Comparison of ENCODE assay signal across 8 mouse cellular contexts in the genomic region with DNA sequence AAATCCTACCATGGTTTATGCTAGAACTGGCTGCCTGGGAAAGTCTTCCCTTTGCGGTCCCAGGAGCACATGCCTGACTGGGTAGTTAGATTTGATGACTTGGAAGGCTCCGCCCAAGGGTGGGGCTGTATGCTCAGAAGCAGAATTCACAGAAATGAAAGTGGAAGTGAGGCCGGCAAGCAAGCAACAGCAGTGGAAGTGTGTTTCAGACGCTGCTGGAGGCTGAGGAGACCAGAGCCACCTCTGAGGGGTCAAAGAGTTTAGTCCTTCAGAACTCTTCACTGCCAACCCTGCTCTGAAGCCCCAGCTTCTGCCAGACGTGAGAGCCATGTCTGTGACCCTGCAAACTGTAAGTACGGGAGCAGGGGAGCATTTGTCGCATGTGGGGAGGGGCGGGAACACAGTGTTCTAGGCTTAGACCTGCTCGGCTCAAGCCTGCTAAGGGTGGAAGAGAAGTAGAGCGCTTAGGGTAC. TPM values are rescaled to one million over a fixed set of nuclear protein-coding genes. Genes with fewer than 3 reads are reported as not detected.
DNase-seq lines count a peak whose midpoint lies in the region; ATAC-seq and TF ChIP-seq lines count a peak whose summit lies in the region.

Gene Ifi35 (plus strand): TSS at position 134 of the 473 bp plus-strand sequence.

- TF ChIP-seq POLR2A in CH12.LX (IDR thresholded peaks at IDR 0.05; ENCODE audit: low read depth, low read length), result peak; percentile 98

- TF ChIP-seq EP300 in CH12.LX (IDR thresholded peaks at IDR 0.05; ENCODE audit: low read length), result no peak

- peak within 1 kb of the TSS; percentile 88 for H3K27ac ChIP-seq in CH12.LX (ENCODE audit: insufficient read depth, low read depth)
- H3K27ac ChIP-seq in forebrain, embryonic 14.5 days (ENCODE audit: low read depth, low read length), result no peak within 1 kb of the TSS
- no peak within 1 kb of the TSS for H3K27ac ChIP-seq in hindbrain, embryonic 15.5 days (replicated peaks)
- peak within 1 kb of the TSS; percentile 96 for H3K27ac ChIP-seq in liver, embryonic 12.5 days
- H3K27ac ChIP-seq in neural tube, embryonic 13.5 days (replicated peaks), result no peak within 1 kb of the TSS

- H3K79me2 ChIP-seq in CH12.LX (replicated peaks; ENCODE audit: control insufficient read depth, extremely low read depth, insufficient read depth, poor library complexity, severe bottlenecking), result peaks cover 30% of the 10 kb centered on the region

- no peaks in the 10 kb centered on the region for H3K27me3 ChIP-seq in CH12.LX (replicated peaks)
- H3K27me3 ChIP-seq in forebrain, embryonic 14.5 days (replicated peaks; ENCODE audit: control insufficient read depth, insufficient read depth, low read length), result no peaks in the 10 kb centered on the region
- no peaks in the 10 kb centered on the region for H3K27me3 ChIP-seq in hindbrain, embryonic 15.5 days
- no peaks in the 10 kb centered on the region for H3K27me3 ChIP-seq in liver, embryonic 12.5 days (replicated peaks)
- no peaks in the 10 kb centered on the region for H3K27me3 ChIP-seq in neural tube, embryonic 13.5 days

- TF ChIP-seq CTCF in CH12.LX (conservative IDR thresholded peaks at IDR 0.05 in 1 of 2, IDR thresholded peaks at IDR 0.05 in 1 of 2; ENCODE audit: low read depth in 2 of 2, low read length in 2 of 2), result no peak

- peaks cover 12 to 62% of the 10 kb centered on the region in 2 experiments for H3K4me1 ChIP-seq in CH12.LX (ENCODE audit: control insufficient read depth in 1 of 2, insufficient read depth in 2 of 2)
- no peaks in the 10 kb centered on the region; the same call in 1 of the 2 replicates for H3K4me1 ChIP-seq in forebrain, embryonic 14.5 days (ENCODE audit: control insufficient read depth, insufficient read depth, low read length)
- H3K4me1 ChIP-seq in hindbrain, embryonic 15.5 days (replicated peaks), result peaks cover 13% of the 10 kb centered on the region
- peaks cover 74% of the 10 kb centered on the region for H3K4me1 ChIP-seq in liver, embryonic 12.5 days
- peaks cover 18% of the 10 kb centered on the region for H3K4me1 ChIP-seq in neural tube, embryonic 13.5 days (replicated peaks)

- no peak for ATAC-seq in forebrain, embryonic 14.5 days
- no peak for ATAC-seq in hindbrain, embryonic 15.5 days (ENCODE audit: low FRiP score, low read depth)
- ATAC-seq in liver, embryonic 12.5 days, result peak; percentile 89
- no peak for ATAC-seq in neural tube, embryonic 13.5 days (ENCODE audit: low read depth)

- peaks cover 24 to 48% of the 10 kb centered on the region in 2 experiments for H3K36me3 ChIP-seq in CH12.LX (replicated peaks in 1 of 2; ENCODE audit: control insufficient read depth in 1 of 2, insufficient read depth in 1 of 2, low read length in 1 of 2)
- H3K36me3 ChIP-seq in forebrain, embryonic 14.5 days (ENCODE audit: control insufficient read depth, insufficient read depth, low read length), result peaks cover 28% of the 10 kb centered on the region
- peaks cover 17% of the 10 kb centered on the region for H3K36me3 ChIP-seq in hindbrain, embryonic 15.5 days
- H3K36me3 ChIP-seq in liver, embryonic 12.5 days, result peaks cover 31% of the 10 kb centered on the region
- H3K36me3 ChIP-seq in neural tube, embryonic 13.5 days, result peaks cover 32% of the 10 kb centered on the region

- no peak for TF ChIP-seq RAD21 in CH12.LX (IDR thresholded peaks at IDR 0.05; ENCODE audit: low read depth, low read length)

- DNase-seq in CH12.LX (ENCODE audit: extremely low read depth), result peak; percentile 97
- peak; percentile 68 to 69 for DNase-seq in adrenal gland, adult 18-20 months (ENCODE audit: low spot score in 2 of 2)
- DNase-seq in forebrain, embryonic 14.5 days (ENCODE audit: low spot score), result no peak
- peak; percentile 69 to 85 for DNase-seq in urinary bladder, postnatal 36 days (ENCODE audit: low spot score in 2 of 2)
- no peak for DNase-seq in layer of hippocampus, postnatal 14 days (ENCODE audit: low spot score in 2 of 2)

- peak within 1 kb of the TSS; percentile 66 to 71 (median 68) for H3K4me3 ChIP-seq in CH12.LX (replicated peaks in 1 of 3; ENCODE audit: low read depth in 2 of 3, low read length in 2 of 3, poor library complexity in 1 of 3)
- peak within 1 kb of the TSS; percentile 5; the same call in 1 of the 2 replicates for H3K4me3 ChIP-seq in forebrain, embryonic 14.5 days (ENCODE audit: low read depth, low read length)
- H3K4me3 ChIP-seq in hindbrain, embryonic 15.5 days, result peak within 1 kb of the TSS; percentile 20
- peak within 1 kb of the TSS; percentile 81 for H3K4me3 ChIP-seq in liver, embryonic 12.5 days
- H3K4me3 ChIP-seq in neural tube, embryonic 13.5 days, result peak within 1 kb of the TSS; percentile 8

- WGBS in forebrain, embryonic 14.5 days, result 49% methylated on average over 10 of the region's 10 CpGs
- WGBS in hindbrain, embryonic 15.5 days, result 41% methylated on average over 10 of the region's 10 CpGs
- WGBS in liver, embryonic 12.5 days (ENCODE audit: insufficient replicate concordance), result 6% methylated on average over 10 of the region's 10 CpGs
- WGBS in neural tube, embryonic 13.5 days, result 39% methylated on average over 10 of the region's 10 CpGs

- no peaks in the 10 kb centered on the region for H3K9me3 ChIP-seq in CH12.LX (replicated peaks; ENCODE audit: low read length)
- no peaks in the 10 kb centered on the region for H3K9me3 ChIP-seq in forebrain, embryonic 14.5 days (replicated peaks; ENCODE audit: control insufficient read depth, low read length)
- no peaks in the 10 kb centered on the region for H3K9me3 ChIP-seq in hindbrain, embryonic 15.5 days
- H3K9me3 ChIP-seq in liver, embryonic 12.5 days (replicated peaks), result no peaks in the 10 kb centered on the region
- no peaks in the 10 kb centered on the region for H3K9me3 ChIP-seq in neural tube, embryonic 13.5 days

- dilution Hi-C loops in CH12.LX (cut with MboI; ENCODE audit: extremely low pct_ligation_motif_present, extremely low pct_unique_long_range_greater_than_20kb, low sequenced_read_pairs), result no loop called here

- H3K4me2 ChIP-seq in CH12.LX (ENCODE audit: insufficient read depth, low read depth, poor library complexity, severe bottlenecking), result peak within 1 kb of the TSS; percentile 69
- H3K4me2 ChIP-seq in forebrain, embryonic 14.5 days (ENCODE audit: low read length), result no peak within 1 kb of the TSS
- peak within 1 kb of the TSS; percentile 13; the same call in 1 of the 2 replicates for H3K4me2 ChIP-seq in hindbrain, embryonic 15.5 days
- peak within 1 kb of the TSS; percentile 85 for H3K4me2 ChIP-seq in liver, embryonic 12.5 days
- peak within 1 kb of the TSS; percentile 13 for H3K4me2 ChIP-seq in neural tube, embryonic 13.5 days

- in situ Hi-C loops in CH12.LX (cut with MboI; ENCODE audit: low pct_ligation_motif_present, low pct_unique_long_range_greater_than_20kb, low sequenced_read_pairs), result no loop called here

- peak within 1 kb of the TSS; percentile 71 for H3K9ac ChIP-seq in CH12.LX (ENCODE audit: insufficient read depth, low read depth)
- H3K9ac ChIP-seq in forebrain, embryonic 14.5 days (ENCODE audit: low read length), result peak within 1 kb of the TSS; percentile 29; the same call in 1 of the 2 replicates
- H3K9ac ChIP-seq in hindbrain, embryonic 15.5 days, result no peak within 1 kb of the TSS
- H3K9ac ChIP-seq in liver, embryonic 12.5 days, result peak within 1 kb of the TSS; percentile 85
- H3K9ac ChIP-seq in neural tube, embryonic 13.5 days, result no peak within 1 kb of the TSS

TF ChIP-seq in CH12.LX, 34 proteins besides CTCF, POLR2A, EP300 and RAD21 (continues in another document):
- no peak; the same call in 1 of the 2 replicates for TF ChIP-seq NRF1 (IDR thresholded peaks at IDR 0.05; ENCODE audit: low read depth, low read length)
- TF ChIP-seq MAFK (IDR thresholded peaks at IDR 0.05; ENCODE audit: insufficient replicate concordance, low read length), result 0 out of 2 replicates have a peak, but pooled peaks have one; percentile 1
- no peak for TF ChIP-seq MEF2A (IDR thresholded peaks at IDR 0.05; ENCODE audit: borderline replicate concordance, low read depth, low read length)
- TF ChIP-seq GABPA (IDR thresholded peaks at IDR 0.05; ENCODE audit: insufficient replicate concordance, low read depth, low read length), result no peak
- TF ChIP-seq MYC (IDR thresholded peaks at IDR 0.05; ENCODE audit: low read depth, low read length), result peak; percentile 90
- TF ChIP-seq TCF12 (IDR thresholded peaks at IDR 0.05; ENCODE audit: low read depth, low read length), result peak; percentile 89
- TF ChIP-seq NELFE (IDR thresholded peaks at IDR 0.05; ENCODE audit: low read depth, low read length), result peak; percentile 95
- TF ChIP-seq SMC3 (IDR thresholded peaks at IDR 0.05; ENCODE audit: low read depth, low read length), result no peak
- peak; percentile 73; the same call in 1 of the 2 replicates for TF ChIP-seq MAX (IDR thresholded peaks at IDR 0.05; ENCODE audit: low read length)
- peak; percentile 95 for TF ChIP-seq MXI1 (IDR thresholded peaks at IDR 0.05; ENCODE audit: low read depth, low read length)
- peak; percentile 41; the same call in 1 of the 2 replicates for TF ChIP-seq HCFC1 (IDR thresholded peaks at IDR 0.05; ENCODE audit: low read depth, low read length)
- TF ChIP-seq IRF4 (IDR thresholded peaks at IDR 0.05; ENCODE audit: low read depth, low read length), result peak; percentile 80
- TF ChIP-seq ELF1 (IDR thresholded peaks at IDR 0.05; ENCODE audit: low read depth, low read length), result peak; percentile 23; the same call in 1 of the 2 replicates
- peak; percentile 86 for TF ChIP-seq MAZ (IDR thresholded peaks at IDR 0.05; ENCODE audit: low read depth, low read length)
- peak; percentile 92 for TF ChIP-seq TBP (conservative IDR thresholded peaks at IDR 0.05; ENCODE audit: low read depth, low read length)
- TF ChIP-seq KAT2A (IDR thresholded peaks at IDR 0.05; ENCODE audit: insufficient replicate concordance, low read length), result 0 out of 2 replicates have a peak, but pooled peaks have one; percentile 14
- TF ChIP-seq JUN (IDR thresholded peaks at IDR 0.05; ENCODE audit: insufficient read depth, low read depth, low read length), result no peak
- no peak for TF ChIP-seq ZKSCAN1 (IDR thresholded peaks at IDR 0.05; ENCODE audit: borderline replicate concordance, low read depth, low read length)
- TF ChIP-seq ZC3H11A (IDR thresholded peaks at IDR 0.05; ENCODE audit: low read depth, low read length), result no peak
- no peak; the same call in 1 of the 2 replicates for TF ChIP-seq CHD1 (IDR thresholded peaks at IDR 0.05; ENCODE audit: low read depth, low read length)

RNA-seq across cellular contexts. Expression of gene Ifi35, which starts in this region (rescaled TPM):
- total RNA-seq in CH12.LX (2012; rRNA removed) (49.3 and 59.3 TPM in 2 replicates), CH12.LX (2014; rRNA removed) (74.9 and 79.1 TPM in 2 replicates)
- 63.7 and 67.6 TPM in 2 replicates for polyA plus RNA-seq in CH12.LX (2012; ENCODE audit: insufficient read length, low read depth)
- 10 to 100 TPM; 30.0 to 38.8 TPM for total RNA-seq in adrenal gland, adult 18-20 months (2021)
- polyA plus RNA-seq in forebrain, embryonic 14.5 days (2014; fragmentation: Nextera tagmentation; extraction: Ambion mirVana), result 2.7 and 3.4 TPM in 2 replicates
- 4.3 and 5.2 TPM in 2 replicates for polyA plus RNA-seq in hindbrain, embryonic 15.5 days (2015; fragmentation: Nextera tagmentation; extraction: Ambion mirVana)
- polyA plus RNA-seq in liver, embryonic 12.5 days (2016; fragmentation: Nextera tagmentation; extraction: Ambion mirVana), result 35.8 and 37.1 TPM in 2 replicates
- 3.6 and 3.8 TPM in 2 replicates for polyA plus RNA-seq in neural tube, embryonic 13.5 days (2015; fragmentation: Nextera tagmentation; extraction: Ambion mirVana)
- 1 to 10 TPM; 2.6 to 3.1 TPM for total RNA-seq in layer of hippocampus, postnatal 14 days (2021)

Comparison
In these comparisons a context has a peak if more than half of its experiments do, and no peak if none do; other contexts are left out.
1. RNA of gene Ifi35 (total RNA-seq): 49.3 to 79.1 TPM in CH12.LX and 30.0 to 38.8 TPM in adrenal gland, adult 18-20 months; 2.6 to 3.1 TPM in layer of hippocampus, postnatal 14 days; every median in the first group is over 4 times any median in the second.
2. DNase-seq: peak in CH12.LX (single experiment), adrenal gland, adult 18-20 months (2 of 2) and urinary bladder, postnatal 36 days (2 of 2); none in forebrain, embryonic 14.5 days (single experiment) and layer of hippocampus, postnatal 14 days (0 of 2).
3. H3K27ac ChIP-seq: peak in CH12.LX (single experiment) and liver, embryonic 12.5 days (single experiment); none in forebrain, embryonic 14.5 days (single experiment), hindbrain, embryonic 15.5 days (single experiment) and neural tube, embryonic 13.5 days (single experiment).
4. H3K4me3 ChIP-seq: peak in every context shown above with its lines; median percentile 81 in liver, embryonic 12.5 days; 68 in CH12.LX; 20 in hindbrain, embryonic 15.5 days; 8 in neural tube, embryonic 13.5 days; 5 in forebrain, embryonic 14.5 days.
5. H3K9ac ChIP-seq: peak in CH12.LX (single experiment), forebrain, embryonic 14.5 days (single experiment) and liver, embryonic 12.5 days (single experiment); none in hindbrain, embryonic 15.5 days (single experiment) and neural tube, embryonic 13.5 days (single experiment).